ENCODE assay signal across 8 mouse cellular contexts in the genomic region with DNA sequence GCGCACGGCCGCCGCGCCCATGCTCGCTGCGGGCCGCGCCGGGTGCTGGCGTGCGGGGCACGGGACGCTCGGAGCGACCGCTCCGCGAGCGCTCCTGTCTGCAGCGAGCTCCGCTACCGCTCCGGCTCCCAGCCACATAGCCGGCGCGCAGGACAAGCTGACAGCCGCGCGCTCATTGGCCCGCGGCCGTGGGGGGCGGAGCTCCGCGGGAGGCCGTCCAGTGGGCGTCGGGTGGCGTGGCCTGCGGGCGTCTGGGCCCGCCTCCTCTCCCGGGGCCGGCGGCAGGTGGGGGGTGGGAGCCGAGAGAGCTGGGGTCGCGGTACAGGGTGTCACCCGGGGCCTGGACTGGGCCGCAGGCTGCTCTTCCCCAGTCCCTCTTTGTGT. TPM values are rescaled to one million over a fixed set of nuclear protein-coding genes. Genes with fewer than 3 reads are reported as not detected.
DNase-seq lines count a peak whose midpoint lies in the region; ATAC-seq lines count a peak whose summit lies in the region.

Gene Scube1 (minus strand): TSS at position 136 of the 384 bp plus-strand sequence.

- WGBS in hindbrain, embryonic 12.5 days, result under 1% methylated on average over 48 of the region's 51 CpGs
- WGBS in lung, embryonic 15.5 days, result under 1% methylated on average over 46 of the region's 51 CpGs

- peaks cover 28% of the 10 kb centered on the region for H3K4me1 ChIP-seq in hindbrain, embryonic 12.5 days
- H3K4me1 ChIP-seq in lung, embryonic 15.5 days, result peaks cover 14% of the 10 kb centered on the region

- H3K27me3 ChIP-seq in hindbrain, embryonic 12.5 days, result peaks cover 5% of the 10 kb centered on the region
- H3K27me3 ChIP-seq in lung, embryonic 15.5 days, result peaks cover 60% of the 10 kb centered on the region

- peak within 1 kb of the TSS; percentile 77 for H3K9ac ChIP-seq in hindbrain, embryonic 12.5 days
- peak within 1 kb of the TSS; percentile 42 for H3K9ac ChIP-seq in lung, embryonic 15.5 days

- H3K9me3 ChIP-seq in hindbrain, embryonic 12.5 days (replicated peaks), result no peaks in the 10 kb centered on the region
- H3K9me3 ChIP-seq in lung, embryonic 15.5 days, result no peaks in the 10 kb centered on the region

- peak within 1 kb of the TSS; percentile 70 for H3K4me2 ChIP-seq in hindbrain, embryonic 12.5 days (replicated peaks)
- peak within 1 kb of the TSS; percentile 99 for H3K4me2 ChIP-seq in lung, embryonic 15.5 days

- peak; percentile 95 for ATAC-seq in hindbrain, embryonic 12.5 days (ENCODE audit: low FRiP score)
- peak; percentile 91 for ATAC-seq in lung, embryonic 15.5 days (ENCODE audit: borderline replicate concordance, extremely low read depth, low FRiP score, low TSS enrichment)

- peak; percentile 86 for DNase-seq in R1 (ENCODE audit: low read depth, low spot score)
- DNase-seq in cerebellum, postnatal 25 days, result peak; percentile 74 to 88
- DNase-seq in frontal cortex, postnatal 36 days (ENCODE audit: low spot score in 2 of 2), result peak; percentile 85 to 92
- DNase-seq in layer of hippocampus, postnatal 10 days (ENCODE audit: low spot score in 2 of 2), result peak; percentile 86 to 92
- peak; percentile 94 for DNase-seq in retina, postnatal 1 day
- DNase-seq in urinary bladder, postnatal 10 days (ENCODE audit: low spot score), result peak; percentile 41

- peak within 1 kb of the TSS; percentile 76 for H3K27ac ChIP-seq in hindbrain, embryonic 12.5 days
- H3K27ac ChIP-seq in lung, embryonic 15.5 days, result no peak within 1 kb of the TSS

- H3K36me3 ChIP-seq in hindbrain, embryonic 12.5 days, result peaks cover 2% of the 10 kb centered on the region; the same call in 1 of the 2 replicates
- no peaks in the 10 kb centered on the region for H3K36me3 ChIP-seq in lung, embryonic 15.5 days

- H3K4me3 ChIP-seq in hindbrain, embryonic 12.5 days, result peak within 1 kb of the TSS; percentile 69
- H3K4me3 ChIP-seq in lung, embryonic 15.5 days, result peak within 1 kb of the TSS; percentile 56

RNA-seq across cellular contexts. Expression of gene Scube1, which starts in this region (rescaled TPM):
- polyA plus RNA-seq in hindbrain, embryonic 12.5 days (2016; fragmentation: Nextera tagmentation; extraction: Ambion mirVana), result 32.4 and 33.2 TPM in 2 replicates
- total RNA-seq in layer of hippocampus, postnatal 10 days (2021), result 10 to 100 TPM; 14.8 to 17.6 TPM
- 4.2 and 4.6 TPM in 2 replicates for polyA plus RNA-seq in lung, embryonic 15.5 days (2015; fragmentation: Nextera tagmentation; extraction: Ambion mirVana)

Comparison
In these comparisons a context has a peak if more than half of its experiments do, and no peak if none do; other contexts are left out.
1. DNase-seq: peak in every context shown above with its lines; median percentile 94 in retina, postnatal 1 day; 89 in layer of hippocampus, postnatal 10 days; 88 in frontal cortex, postnatal 36 days; 86 in R1; 81 in cerebellum, postnatal 25 days; 41 in urinary bladder, postnatal 10 days.